Mouse (Mus musculus): ENCODE measurements around the gene Ubn2. TPM values are rescaled to one million over a fixed set of nuclear protein-coding genes. Genes with fewer than 3 reads are reported as not detected.
"Not testable (repeated sequence)": the region's sequence is repeated elsewhere in the genome, so short reads cannot be mapped to it uniquely, and the experiment has no call there.

Ubn2 gene
- 16.7 and 18.9 TPM in 2 replicates for polyA plus RNA-seq (2015; fragmentation: Nextera tagmentation; extraction: Ambion mirVana)

DNA sequence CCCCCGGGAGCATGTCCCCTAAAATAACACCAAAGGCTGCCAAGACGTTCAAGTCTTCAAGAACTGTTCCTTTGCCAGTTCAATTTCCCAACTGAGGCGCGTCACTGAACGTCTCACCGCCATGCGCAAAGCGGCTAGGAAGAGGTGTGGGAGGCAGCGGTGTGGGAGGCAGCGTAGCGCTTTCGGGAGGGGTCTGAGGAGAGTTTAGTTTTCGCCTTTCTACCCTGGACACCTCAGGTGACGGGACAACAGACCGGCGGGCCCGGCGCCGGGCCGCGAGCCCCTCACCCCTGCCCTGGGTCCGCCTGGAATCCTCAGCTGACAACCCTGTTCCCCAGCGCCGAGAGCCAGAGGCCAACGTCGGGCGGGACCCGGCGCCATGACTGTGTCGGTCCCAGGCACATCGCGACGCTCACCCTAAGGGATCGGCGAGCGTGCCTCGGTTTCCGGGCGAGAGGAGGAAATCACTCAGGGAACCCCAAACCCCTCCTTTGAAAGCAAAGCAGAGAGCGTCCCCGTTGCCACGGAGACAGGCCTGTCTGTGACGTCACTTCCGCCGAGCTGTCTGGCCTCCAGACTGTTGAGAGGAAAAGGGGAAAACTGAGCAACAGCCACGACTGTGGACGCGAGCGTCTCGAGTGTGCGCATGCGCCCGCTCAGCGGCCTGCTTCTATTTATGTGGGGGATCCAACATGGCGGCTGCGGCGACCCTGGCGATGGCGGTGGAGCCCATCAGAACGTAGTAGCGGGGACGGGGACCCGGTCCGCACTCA is at the start of gene Ubn2:
Ubn2 (plus strand) TSS at position 690 of the 773 bp plus-strand sequence.
- H3K9ac ChIP-seq, result peak within 1 kb of the TSS; percentile 94
- peaks cover 11% of the 10 kb centered on the region for H3K4me1 ChIP-seq
- H3K36me3 ChIP-seq, result no peaks in the 10 kb centered on the region
- H3K27me3 ChIP-seq, result no peaks in the 10 kb centered on the region
- H3K4me3 ChIP-seq, result peak within 1 kb of the TSS; percentile 97
- H3K27ac ChIP-seq, result peak within 1 kb of the TSS; percentile 96
- H3K9me3 ChIP-seq, result no peaks in the 10 kb centered on the region
- peak; percentile 99 for ATAC-seq (ENCODE audit: low FRiP score, low read depth)
- WGBS, result under 1% methylated on average over 64 of the region's 64 CpGs
- H3K4me2 ChIP-seq (replicated peaks), result peak within 1 kb of the TSS; percentile 75

GRCm38 (mm10) chr6:38389671-38390070 is 44.1 kb upstream of the Ubn2 start:
- Histone ChIP-seq H3K4me2 (replicated peaks) (no peak overlapping the region), H3K27me3 (no peaks in the 10 kb centered on the region), H3K9ac (no peak overlapping the region), H3K27ac (no peak overlapping the region), H3K9me3 (no peaks in the 10 kb centered on the region), H3K36me3 (peaks cover 42% of the 10 kb centered on the region), H3K4me1 (no peaks in the 10 kb centered on the region), H3K4me3 (no peak overlapping the region)
- no peak for ATAC-seq (ENCODE audit: low FRiP score, low read depth)
- 82% methylated on average over 3 of the region's 3 CpGs for WGBS

- not testable (repeated sequence) for H3K9me3 ChIP-seq; H3K27ac ChIP-seq; H3K9ac ChIP-seq; H3K27me3 ChIP-seq; ATAC-seq (ENCODE audit: low FRiP score, low read depth); H3K36me3 ChIP-seq
- WGBS, result 72% methylated on average over 5 of the region's 5 CpGs
- Histone ChIP-seq H3K4me1 (peaks cover 11% of the 10 kb centered on the region), H3K4me2 (replicated peaks) (peak overlapping the region; percentile 68), H3K4me3 (peak overlapping the region; percentile 97)
Measured at GRCm38 (mm10) chr6:38432457-38432856, 1.3 kb upstream of the Ubn2 start.

DNA sequence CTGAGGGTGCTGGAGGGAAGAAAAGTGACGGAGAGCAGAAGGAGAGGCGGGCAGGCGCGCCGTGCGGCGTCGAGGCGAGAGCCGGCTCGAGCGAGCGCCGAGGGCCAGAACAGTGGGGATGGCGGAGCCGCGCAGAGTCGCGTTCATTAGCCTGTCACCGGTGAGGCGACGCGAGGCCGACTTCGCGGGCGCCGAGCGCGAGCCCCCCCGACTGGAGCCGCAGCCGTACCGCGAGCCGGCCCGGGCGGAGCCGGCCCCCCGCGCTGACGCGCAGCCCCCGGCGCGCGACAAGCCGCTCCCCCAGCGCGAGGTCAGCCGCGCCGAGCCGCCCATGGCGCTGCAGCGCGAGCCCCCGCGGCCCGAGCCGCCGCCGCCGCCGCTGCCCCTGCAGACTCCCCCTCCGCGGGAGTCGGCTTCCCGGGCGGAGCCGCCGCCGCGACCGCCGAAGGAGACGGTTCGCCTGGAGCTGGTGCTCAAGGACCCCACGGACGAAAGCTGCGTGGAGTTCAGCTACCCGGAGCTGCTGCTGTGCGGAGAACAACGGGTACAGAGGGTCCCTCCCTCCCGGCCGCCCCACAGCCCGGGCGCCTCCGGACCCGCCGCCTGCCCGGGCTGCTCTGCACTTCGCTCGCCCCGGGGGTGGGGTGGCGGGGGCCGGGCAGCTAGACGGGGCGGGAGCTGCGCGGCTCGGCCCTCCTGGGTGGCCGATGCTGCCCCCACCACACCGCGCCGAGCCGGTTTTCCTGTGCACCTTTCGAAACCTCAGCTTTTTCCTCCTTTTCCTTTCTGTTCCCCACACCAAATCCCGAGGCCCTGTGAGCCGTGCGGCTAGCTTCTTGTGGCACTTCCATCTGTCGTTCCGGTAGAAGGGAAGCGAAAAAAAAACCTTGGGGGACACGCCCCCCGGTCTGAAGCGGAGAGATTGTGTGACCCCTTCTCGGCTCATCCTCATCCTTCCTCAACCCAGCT is 589 bp downstream of the Ubn2 start:
- peak overlapping the region; percentile 97 for H3K4me3 ChIP-seq
- H3K27ac ChIP-seq, result peak overlapping the region; percentile 96
- peak overlapping the region; percentile 75 for H3K4me2 ChIP-seq (replicated peaks)
- WGBS, result under 1% methylated on average over 74 of the region's 118 CpGs
- H3K9me3 ChIP-seq, result no peaks in the 10 kb centered on the region
- H3K4me1 ChIP-seq, result peaks cover 11% of the 10 kb centered on the region
- H3K27me3 ChIP-seq, result no peaks in the 10 kb centered on the region
- no peaks in the 10 kb centered on the region for H3K36me3 ChIP-seq
- peak overlapping the region; percentile 94 for H3K9ac ChIP-seq
- ATAC-seq (ENCODE audit: low FRiP score, low read depth), result peak; percentile 73

DNA sequence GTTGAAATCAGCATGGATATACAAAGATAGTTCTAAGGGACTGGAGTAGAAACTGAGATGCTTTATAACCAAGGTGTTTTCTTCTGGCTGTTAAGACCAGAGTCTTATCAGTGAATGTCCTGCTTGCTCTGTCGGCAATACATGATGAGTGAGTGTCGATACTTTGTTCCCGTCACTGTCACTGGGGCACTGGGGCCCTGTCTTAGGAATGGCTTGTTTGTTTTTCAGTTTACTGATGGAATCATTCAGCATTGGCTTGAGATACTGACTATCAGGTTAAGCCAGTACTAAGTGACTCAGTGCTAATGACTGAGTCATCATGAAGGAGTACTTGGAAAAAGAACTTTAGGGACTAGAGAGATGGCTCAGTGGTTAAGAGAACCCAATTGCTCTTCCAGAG is 10.1 kb downstream of the Ubn2 start:
- no peak for ATAC-seq (ENCODE audit: low FRiP score, low read depth)
- H3K4me3 ChIP-seq, result no peak overlapping the region
- no peaks in the 10 kb centered on the region for H3K27me3 ChIP-seq
- no peak overlapping the region for H3K9ac ChIP-seq
- H3K9me3 ChIP-seq, result no peaks in the 10 kb centered on the region
- H3K4me1 ChIP-seq, result no peaks in the 10 kb centered on the region
- no peak overlapping the region for H3K27ac ChIP-seq
- H3K4me2 ChIP-seq (replicated peaks), result no peak overlapping the region
- WGBS, result 87% methylated on average over 3 of the region's 3 CpGs
- H3K36me3 ChIP-seq, result peaks cover 56% of the 10 kb centered on the region

GRCm38 (mm10) chr6:38448295-38448694 is 14.5 kb downstream of the Ubn2 start:
- H3K4me3 ChIP-seq, result no peak overlapping the region
- H3K27ac ChIP-seq, result no peak overlapping the region
- no peak for ATAC-seq (ENCODE audit: low FRiP score, low read depth)
- 88% methylated on average over 2 of the region's 2 CpGs for WGBS
- H3K36me3 ChIP-seq, result peaks cover 72% of the 10 kb centered on the region
- H3K9ac ChIP-seq, result no peak overlapping the region
- no peaks in the 10 kb centered on the region for H3K4me1 ChIP-seq
- no peaks in the 10 kb centered on the region for H3K27me3 ChIP-seq
- H3K9me3 ChIP-seq, result no peaks in the 10 kb centered on the region
- no peak overlapping the region for H3K4me2 ChIP-seq (replicated peaks)

- Histone ChIP-seq H3K4me3 (no peak overlapping the region), H3K27ac (no peak overlapping the region), H3K9me3 (no peaks in the 10 kb centered on the region), H3K4me1 (no peaks in the 10 kb centered on the region), H3K36me3 (peaks cover 67% of the 10 kb centered on the region), H3K4me2 (replicated peaks) (no peak overlapping the region), H3K27me3 (no peaks in the 10 kb centered on the region), H3K9ac (no peak overlapping the region)
- ATAC-seq (ENCODE audit: low FRiP score, low read depth), result no peak
- WGBS, result 93% methylated on average over 4 of the region's 4 CpGs
Measured at GRCm38 (mm10) chr6:38453049-38453448, 19.3 kb downstream of the Ubn2 start.

GRCm38 (mm10) chr6:38456425-38456824 is 22.7 kb downstream of the Ubn2 start:
- not testable (repeated sequence) for ATAC-seq (ENCODE audit: low FRiP score, low read depth); H3K4me3 ChIP-seq; H3K4me1 ChIP-seq; H3K4me2 ChIP-seq (replicated peaks); H3K9me3 ChIP-seq; H3K27ac ChIP-seq; H3K9ac ChIP-seq; H3K27me3 ChIP-seq
- H3K36me3 ChIP-seq, result peaks cover 54% of the 10 kb centered on the region

DNA sequence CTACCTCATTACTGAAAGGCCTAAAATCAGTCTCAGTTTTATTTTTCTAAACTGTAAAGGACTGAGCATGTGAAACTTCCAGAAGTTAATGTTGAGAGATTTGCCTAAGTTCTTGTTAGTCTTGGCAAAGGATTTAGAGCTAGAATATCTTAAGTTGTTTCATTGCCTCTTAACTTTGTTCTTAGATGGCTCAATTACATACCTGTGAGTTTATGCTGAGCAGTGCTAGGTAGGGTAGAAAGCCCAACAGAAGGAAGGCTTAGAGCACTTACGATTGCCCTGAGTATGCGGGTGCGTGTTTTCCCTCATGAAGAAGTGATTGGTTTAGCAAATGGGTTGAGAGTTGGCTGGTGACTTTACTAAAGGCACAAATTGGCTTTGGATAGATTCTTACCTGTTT is 24.3 kb downstream of the Ubn2 start:
- Histone ChIP-seq H3K4me2 (replicated peaks) (no peak overlapping the region), H3K9ac (no peak overlapping the region), H3K4me1 (no peaks in the 10 kb centered on the region), H3K27ac (no peak overlapping the region), H3K9me3 (no peaks in the 10 kb centered on the region), H3K27me3 (no peaks in the 10 kb centered on the region), H3K4me3 (no peak overlapping the region), H3K36me3 (peaks cover 48% of the 10 kb centered on the region)
- WGBS, result 98% methylated on average over 3 of the region's 3 CpGs
- ATAC-seq (ENCODE audit: low FRiP score, low read depth), result no peak

GRCm38 (mm10) chr6:38469591-38469990 is 35.8 kb downstream of the Ubn2 start:
- Histone ChIP-seq H3K9me3 (no peaks in the 10 kb centered on the region), H3K36me3 (peaks cover 52% of the 10 kb centered on the region), H3K4me2 (replicated peaks) (no peak overlapping the region), H3K27me3 (no peaks in the 10 kb centered on the region), H3K27ac (no peak overlapping the region), H3K9ac (no peak overlapping the region), H3K4me3 (no peak overlapping the region), H3K4me1 (no peaks in the 10 kb centered on the region)
- ATAC-seq (ENCODE audit: low FRiP score, low read depth), result no peak
- 93% methylated on average over 4 of the region's 4 CpGs for WGBS

DNA sequence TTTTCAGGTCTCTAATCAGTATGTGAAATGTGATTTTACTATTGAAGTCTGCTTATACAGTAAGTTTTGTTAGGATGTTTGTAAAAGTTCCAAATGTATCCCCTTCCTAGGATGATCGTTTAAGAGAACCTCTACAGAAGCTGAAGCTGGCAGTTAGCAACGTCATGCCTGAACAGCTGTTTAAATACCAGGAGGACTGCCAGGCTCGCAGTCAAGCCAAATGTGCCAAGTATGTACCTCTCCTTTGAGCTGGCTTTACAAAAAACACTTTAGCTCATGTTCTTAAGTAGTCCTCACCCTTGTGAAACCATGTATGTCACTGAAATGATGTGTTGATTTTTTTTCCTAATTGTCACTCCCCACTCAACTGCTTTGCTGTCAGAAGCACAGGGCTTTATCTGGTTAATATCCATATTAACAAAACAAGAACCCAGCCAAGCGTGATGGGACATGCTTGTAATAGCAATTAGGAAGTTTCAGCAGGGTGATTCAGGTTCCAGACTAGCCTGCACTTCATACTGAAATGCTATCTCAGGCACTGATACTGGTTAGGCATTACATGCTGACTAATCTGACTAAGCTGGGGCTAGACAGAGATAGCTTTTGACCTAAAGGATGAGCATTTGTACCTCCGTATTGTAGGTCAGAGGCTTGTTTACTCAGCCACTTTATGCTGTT is 48.1 kb downstream of the Ubn2 start:
- no peak overlapping the region for H3K27ac ChIP-seq
- H3K4me2 ChIP-seq (replicated peaks), result no peak overlapping the region
- no peak for ATAC-seq (ENCODE audit: low FRiP score, low read depth)
- 83% methylated on average over 5 of the region's 5 CpGs for WGBS
- H3K4me1 ChIP-seq, result no peaks in the 10 kb centered on the region
- H3K36me3 ChIP-seq, result peaks cover 72% of the 10 kb centered on the region
- no peaks in the 10 kb centered on the region for H3K27me3 ChIP-seq
- H3K9me3 ChIP-seq, result no peaks in the 10 kb centered on the region
- no peak overlapping the region for H3K9ac ChIP-seq
- H3K4me3 ChIP-seq, result no peak overlapping the region

GRCm38 (mm10) chr6:38492550-38492949 is 58.8 kb downstream of the Ubn2 start:
- no peaks in the 10 kb centered on the region for H3K9me3 ChIP-seq
- no peaks in the 10 kb centered on the region for H3K27me3 ChIP-seq
- H3K9ac ChIP-seq, result no peak overlapping the region
- peaks cover 60% of the 10 kb centered on the region for H3K36me3 ChIP-seq
- H3K27ac ChIP-seq, result no peak overlapping the region
- 87% methylated on average over 3 of the region's 3 CpGs for WGBS
- no peaks in the 10 kb centered on the region for H3K4me1 ChIP-seq
- no peak for ATAC-seq (ENCODE audit: low FRiP score, low read depth)
- H3K4me3 ChIP-seq, result no peak overlapping the region
- H3K4me2 ChIP-seq (replicated peaks), result no peak overlapping the region
